Mouse (Mus musculus) monocyte, adult 2 months (primary cell): ENCODE measurements at regions not wholly inside any gene's neighbourhood (a gene's known extent, or its start where the extent isn't known, plus 50 kb on each side); places are given as distances from the start of the nearest gene placed in this dataset.

ENCODE experiments used
- DNase-seq, 2 experiments: peaks; one replicate each; pipeline ENCODE4 v3.0.0; 2022; ENCODE audit warnings: low spot score in 2 of 2, low read depth in 1 of 2

- DNase-seq = no peak
These were observed 227.2 kb upstream of the Gm21798 start for GRCm38 (mm10) chr15:64590092-64590881.

GRCm38 (mm10) chr15:64613503-64613902 is 204.0 kb upstream of the Gm21798 start:
- no peak for DNase-seq

DNA sequence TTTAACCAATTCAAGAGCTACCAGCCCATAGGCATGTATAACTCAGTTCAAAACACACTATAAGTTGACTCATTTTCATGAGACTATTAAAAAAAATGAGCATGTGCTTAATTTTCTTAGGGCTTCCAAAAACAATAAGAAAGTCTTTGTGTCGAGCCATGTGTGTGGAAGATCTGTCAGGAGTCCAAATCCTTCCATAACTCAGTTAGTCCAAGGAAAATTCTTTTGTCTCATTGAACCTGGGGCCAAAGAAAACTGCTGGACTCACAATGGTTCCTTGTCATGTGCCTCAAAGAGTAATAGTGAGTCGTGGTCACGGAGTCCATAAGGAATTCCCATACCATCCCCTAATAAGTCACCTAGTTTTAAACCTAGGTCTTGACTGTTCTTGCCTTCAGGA is 199.0 kb upstream of the Gm21798 start:
- no peak for DNase-seq

GRCm38 (mm10) chr15:64621876-64622275 is 195.6 kb upstream of the Gm21798 start:
- DNase-seq = no peak

DNA sequence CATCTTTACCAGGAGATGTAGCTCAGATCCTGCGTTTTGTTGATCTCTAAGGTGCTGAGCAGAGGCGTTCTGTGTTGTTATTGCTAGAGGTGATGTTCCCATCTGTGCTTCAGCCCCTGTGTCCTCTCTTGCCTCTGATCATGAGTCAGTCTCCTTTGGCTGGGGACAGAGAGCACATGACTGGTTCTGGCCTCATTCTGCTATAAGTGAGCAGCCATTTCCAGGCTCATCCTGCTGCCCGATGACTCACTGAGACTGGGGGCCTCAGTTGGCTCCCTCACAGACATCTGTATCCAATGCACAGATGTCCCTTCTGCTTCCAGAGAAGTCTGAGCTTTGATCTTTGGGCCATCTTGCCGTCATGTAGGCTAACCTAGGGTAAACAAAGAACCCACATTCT is 194.9 kb upstream of the Gm21798 start:
- DNase-seq = no peak

GRCm38 (mm10) chr15:64626359-64626758 is 191.1 kb upstream of the Gm21798 start:
- DNase-seq = no peak

DNA sequence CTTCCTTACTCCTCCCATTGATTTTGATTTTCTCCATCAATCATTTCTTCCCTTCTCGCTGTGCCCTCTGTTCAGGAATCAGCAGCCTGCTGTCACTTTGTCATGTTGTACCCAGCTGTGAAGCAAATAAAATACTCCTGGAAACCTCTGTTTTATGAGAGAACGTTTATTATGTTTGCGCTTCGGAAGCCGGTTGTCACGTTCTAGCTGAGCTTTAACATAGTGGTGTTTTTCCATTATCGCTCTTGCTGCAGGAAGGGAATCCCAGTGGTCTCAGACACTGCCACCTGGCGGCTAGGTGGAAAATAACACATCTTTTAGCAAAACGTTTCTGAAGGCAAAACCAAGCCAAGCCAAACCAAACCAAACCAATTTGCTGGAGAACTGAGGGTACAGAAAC is 190.2 kb upstream of the Gm21798 start:
- peak in 1 of 2 experiments; percentile 14 for DNase-seq
